Mouse (Mus musculus): Measurements from ENCODE around the gene Gli2.

Gli2 gene

DNA sequence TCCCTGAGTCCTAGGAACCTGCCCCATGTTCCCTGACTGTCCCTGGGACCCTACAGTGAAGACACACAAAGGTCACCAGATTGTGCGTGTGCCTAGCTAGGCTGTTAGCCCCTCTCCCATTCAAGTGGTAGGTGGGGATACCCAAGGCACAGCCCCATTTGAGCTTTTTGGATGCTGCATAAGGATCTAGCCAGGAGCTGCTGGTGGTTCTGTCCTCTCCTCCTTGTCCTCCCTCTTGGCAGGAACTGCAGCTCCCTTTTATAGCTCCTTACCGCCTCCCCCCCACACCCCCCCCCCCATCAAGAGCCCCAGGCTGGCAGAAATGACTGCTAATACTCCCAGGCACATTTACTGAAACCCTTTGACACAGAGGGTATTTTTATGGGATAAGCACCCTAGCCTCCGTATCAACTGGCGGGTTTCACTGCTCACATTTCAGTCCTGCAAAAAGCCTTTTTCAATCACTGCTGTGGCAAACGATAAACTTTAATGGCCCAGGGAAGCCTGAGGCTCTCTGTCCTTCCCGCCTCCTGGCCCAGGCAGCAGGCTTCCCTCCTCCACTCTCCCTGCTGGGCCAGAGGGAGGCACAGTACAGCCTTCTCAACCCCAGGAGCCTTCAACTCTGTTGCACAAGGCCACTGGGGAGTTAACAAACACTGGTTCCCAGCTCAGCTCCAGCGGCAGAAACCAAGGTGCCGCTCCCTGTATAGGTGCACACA lies 151.4 kb downstream of the Gli2 start:
- DNase-seq (ENCODE audit: low spot score in 2 of 2) = no peak

DNA sequence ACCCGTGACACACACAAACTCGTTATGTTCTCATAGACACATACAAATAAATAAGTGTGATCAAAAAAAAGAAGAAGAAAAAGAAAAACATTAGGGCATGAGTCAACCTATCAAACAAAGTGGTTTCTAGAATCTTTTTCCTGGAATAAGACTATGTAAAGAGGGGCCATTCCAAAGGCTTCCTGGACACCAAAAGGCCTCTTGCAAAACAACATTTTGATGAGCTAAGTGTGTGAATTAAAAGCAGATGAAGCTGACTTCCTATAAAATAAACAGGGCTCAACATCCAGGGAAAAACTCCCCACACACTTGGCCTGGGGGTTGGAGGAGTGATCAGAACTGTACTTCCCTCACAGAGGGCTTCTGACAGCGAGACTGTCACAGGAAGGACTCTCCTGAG lies 155.1 kb downstream of the Gli2 start:
- no peak for DNase-seq (ENCODE audit: low spot score in 2 of 2)

DNA sequence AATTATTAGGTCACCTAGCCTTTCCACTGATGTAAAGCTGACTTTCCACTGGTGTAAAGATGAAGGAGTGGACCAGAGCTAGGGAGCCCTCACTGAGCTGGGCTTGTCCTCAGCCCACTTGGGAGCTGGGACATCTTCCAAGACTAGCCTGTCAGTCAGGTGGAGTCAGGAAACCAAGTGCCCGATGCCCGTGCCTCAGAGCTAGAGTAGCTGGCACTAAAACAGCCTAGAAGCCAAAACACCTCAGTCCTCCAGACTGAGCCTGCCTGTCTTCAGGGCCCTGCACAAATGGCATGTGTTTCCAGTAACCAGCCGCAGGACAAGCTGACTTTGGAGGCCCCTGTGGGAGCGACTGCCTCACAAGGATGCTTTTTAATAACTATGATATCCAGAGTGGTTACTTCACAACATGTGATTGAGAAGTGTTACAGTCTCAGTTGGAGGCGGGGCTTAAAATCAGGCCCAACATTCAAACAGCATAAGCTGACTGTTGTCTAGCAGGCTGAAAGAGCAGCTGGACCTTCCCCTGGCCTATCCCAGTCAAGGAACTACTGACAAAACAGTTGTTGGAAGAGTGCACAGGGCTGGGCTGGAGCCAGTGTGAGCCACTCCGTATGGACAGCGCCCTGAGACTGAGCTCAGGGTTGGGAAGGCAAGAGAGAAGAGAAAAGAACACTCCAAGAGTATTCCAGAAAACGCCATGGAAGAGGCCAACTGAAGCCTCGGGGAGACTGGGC lies 158.2 kb downstream of the Gli2 start:
- no peak for DNase-seq (ENCODE audit: low spot score in 2 of 2)

DNA sequence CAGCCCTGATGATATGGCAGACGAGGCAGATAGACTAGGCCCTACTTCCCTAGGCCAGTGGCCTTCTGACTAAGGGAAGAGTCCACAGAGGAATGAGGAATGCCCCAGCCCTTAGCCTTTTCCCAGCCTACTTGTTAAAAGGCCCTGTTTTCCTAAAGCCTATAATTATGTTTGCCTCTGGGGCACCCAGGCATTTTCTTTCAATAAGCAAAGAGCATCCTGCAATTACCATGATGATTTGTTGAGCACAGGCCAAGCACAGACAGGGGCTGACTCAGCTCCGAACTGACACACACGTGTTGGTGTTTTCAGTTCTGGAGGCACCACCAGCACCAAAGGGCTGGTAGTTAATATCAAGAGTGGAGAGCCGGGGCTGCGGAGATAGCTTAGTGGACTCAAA lies 162.0 kb downstream of the Gli2 start:
- no peak for DNase-seq (ENCODE audit: low spot score in 2 of 2)

DNA sequence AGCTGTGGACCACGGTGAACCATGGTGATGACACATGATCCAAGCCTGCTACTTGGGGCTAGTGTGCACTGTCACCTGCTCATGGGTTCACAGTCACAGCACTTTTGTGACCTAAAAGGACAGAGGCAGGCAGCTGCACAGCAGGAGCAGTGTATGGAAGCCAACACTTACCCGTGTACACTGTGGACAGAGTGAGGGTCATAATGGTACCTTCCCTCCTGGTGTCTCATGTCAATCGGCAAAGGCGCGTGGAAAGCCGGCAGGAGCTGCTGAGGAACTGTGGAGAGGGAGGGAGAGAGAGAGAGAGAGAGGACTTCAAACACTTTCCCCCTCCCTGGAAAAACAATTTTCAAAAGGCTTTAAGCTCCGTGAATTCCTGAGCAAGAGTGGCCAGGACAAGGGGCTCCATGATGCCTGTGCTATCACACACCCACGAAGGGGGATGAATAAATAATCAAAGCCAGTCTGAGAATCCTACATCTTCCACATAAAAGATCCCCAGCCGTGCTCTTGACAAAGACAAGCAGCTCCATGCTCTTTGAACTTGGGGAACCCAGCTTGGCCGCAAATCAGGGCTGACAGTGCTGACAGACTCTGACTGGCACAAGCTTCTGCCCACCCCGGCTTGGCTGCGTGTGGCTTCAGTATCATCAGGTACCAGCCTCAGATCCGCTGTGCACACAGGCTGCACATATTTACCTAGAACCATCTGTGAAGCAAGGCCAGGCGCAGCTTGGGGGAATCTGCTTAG lies 163.1 kb downstream of the Gli2 start:
- DNase-seq (ENCODE audit: low spot score in 2 of 2) = no peak

DNA sequence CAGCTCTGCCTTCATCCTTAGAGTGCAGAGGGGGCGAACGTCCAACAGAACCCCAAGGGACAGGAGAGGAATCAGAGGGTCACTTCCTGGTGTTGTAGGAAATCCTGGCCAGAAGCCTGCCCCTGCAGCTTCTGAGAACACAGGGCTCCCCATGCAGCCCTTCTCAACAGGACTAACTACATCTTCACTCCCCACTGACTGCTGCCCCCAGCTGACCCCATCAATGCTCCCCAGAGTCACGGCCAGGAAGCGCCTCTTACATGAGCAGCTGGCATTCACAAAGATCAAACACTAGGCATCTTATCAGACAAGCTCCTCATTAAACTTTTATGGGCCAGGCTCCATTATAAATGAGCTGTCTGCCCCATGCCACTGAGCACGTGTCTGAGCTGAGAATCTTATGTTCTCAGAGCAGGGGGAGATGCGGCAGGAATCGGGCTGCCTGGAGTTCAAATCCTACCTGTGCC lies 172.6 kb downstream of the Gli2 start:
- DNase-seq (ENCODE audit: low spot score in 2 of 2) = no peak

DNA sequence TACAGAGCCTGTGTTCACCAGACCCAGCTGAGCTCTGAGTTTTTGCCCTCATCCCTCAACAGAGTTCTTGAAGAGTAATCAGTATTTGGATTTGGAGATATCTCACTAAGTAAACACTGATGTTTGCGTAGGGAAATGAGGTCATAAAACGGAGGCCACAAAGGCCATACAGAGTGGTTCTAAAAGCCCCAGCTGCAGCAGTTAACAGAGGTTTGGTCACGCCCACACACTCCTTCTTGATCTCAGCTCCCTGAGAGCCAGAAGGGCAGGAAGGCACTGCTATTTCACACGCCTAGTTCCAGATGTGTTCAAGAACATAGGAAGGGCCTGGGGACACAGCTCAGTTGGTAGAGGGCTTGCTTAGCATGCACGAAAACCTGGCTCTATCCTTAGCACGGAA lies 175.1 kb downstream of the Gli2 start:
- no peak for DNase-seq (ENCODE audit: low spot score in 2 of 2)

DNA sequence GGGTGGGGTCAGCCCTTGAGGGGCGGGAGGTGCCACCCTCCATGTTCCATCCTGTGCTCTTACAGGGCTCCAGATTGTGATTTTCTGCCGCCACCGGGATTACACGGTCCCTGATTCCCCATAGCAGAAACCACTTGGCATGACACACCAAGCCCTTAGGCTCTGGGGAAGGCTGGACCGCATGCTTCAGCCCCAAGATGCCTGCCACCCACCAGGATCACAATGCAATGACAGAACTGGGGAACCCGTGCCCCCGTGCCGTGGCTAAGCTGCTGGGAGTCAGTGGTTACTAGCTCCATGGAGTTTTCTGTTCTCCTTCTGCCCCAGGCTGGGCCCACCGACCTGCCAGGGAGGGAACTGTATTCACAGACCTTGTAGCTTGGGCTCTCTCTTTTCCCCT lies 178.2 kb downstream of the Gli2 start:
- DNase-seq (ENCODE audit: low spot score in 2 of 2) = no peak

DNA sequence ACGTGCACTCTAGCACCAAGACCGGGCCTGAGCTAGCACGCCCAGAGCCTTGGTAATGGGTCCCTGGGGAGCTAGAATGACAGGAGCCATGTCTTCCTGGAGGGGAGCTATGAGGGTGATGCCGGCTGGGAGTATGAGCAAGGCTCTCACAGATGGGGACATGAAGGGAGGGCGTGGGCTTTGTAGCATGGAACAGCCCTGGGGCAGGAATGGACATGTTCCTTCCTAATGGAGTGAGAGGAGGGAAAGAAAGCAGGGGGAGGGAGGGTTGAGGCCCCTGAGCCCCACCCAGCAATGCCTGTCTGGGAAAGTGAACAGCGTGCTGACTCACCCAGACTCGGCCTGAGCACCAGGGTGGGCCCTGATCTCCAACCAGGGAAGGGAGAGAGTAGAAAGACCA lies 179.9 kb downstream of the Gli2 start:
- DNase-seq (ENCODE audit: low spot score in 2 of 2) = no peak

DNA sequence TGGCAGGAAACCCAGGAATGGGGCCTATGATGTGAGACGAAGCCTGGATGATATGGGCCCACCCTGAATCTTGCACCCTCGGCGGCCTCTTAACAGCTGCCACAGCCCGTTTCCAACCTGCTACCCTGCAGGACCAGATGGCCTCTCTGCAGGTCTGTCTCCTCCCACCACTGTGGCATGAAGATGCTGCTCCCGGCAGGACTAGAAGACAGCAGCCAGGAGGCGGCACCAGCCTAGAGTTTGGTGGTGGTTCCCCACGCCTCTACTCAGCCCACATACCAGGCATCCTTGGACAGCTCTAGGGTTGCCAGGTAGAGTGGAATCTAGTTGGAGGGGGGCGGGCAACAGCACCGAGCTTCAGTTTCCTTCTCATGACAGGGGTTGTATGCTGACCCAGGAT lies 188.7 kb downstream of the Gli2 start:
- no peak for DNase-seq (ENCODE audit: low spot score in 2 of 2)

DNA sequence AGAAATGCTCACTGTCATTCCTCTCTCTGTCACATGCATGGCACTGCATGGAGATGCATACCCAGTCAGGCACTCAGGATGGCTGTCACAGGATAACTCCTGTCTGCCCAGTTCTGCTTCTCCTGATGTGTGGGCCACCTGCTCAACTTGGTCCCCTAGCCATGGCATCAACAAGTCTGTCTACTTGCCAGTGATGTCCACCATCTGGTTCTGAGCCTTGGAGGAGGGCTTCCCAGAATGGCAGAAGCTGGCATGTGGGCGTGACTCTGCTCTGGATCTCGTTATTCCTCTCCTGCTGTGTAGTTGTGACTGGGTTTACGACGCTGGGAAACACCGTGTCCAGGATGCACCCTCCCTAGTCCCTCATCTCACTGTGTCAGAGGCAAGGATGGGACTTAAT lies 189.4 kb downstream of the Gli2 start:
- DNase-seq (ENCODE audit: low spot score in 2 of 2) = no peak

DNA sequence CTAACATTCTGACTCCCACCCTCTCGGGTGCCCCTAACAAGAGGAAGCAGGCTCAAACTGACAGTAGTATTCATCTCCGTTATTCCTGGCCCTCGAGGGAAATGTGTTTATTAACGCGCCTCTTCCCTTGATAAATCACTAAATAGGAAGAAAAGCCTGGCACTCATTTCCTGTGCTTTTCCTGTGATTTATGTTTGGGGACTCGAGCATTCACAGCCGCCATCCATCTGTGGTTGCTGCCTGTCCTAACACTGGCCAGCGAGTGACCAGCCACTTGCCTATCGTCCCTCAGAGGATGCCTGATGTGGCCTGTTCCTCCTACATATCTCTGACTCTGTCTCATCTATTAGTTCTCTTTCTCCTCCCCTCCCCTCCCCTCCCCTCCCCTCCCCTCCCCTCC lies 195.3 kb downstream of the Gli2 start:
- DNase-seq (ENCODE audit: low spot score in 2 of 2) = no peak

DNA sequence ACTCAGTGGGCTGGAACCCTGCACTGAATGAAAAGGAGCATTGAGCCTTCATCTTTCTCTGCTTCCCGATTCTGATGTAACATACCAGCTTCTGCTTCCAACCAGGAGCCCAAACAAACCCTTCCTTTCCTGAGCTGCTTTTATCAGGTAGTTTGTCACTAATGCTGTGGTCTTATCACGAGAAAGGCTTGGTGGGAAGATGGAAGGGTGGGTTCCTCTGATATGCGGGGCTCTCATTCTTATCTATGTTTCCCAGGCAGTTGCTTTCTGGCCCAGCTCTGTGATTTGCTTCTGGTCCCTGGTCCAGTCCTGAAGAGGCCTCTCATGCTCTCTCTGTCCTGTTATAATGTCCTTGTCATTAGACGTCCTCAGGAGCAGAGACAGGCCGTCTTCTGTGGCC lies 222.8 kb downstream of the Gli2 start:
- no peak for DNase-seq (ENCODE audit: low spot score in 2 of 2)

DNA sequence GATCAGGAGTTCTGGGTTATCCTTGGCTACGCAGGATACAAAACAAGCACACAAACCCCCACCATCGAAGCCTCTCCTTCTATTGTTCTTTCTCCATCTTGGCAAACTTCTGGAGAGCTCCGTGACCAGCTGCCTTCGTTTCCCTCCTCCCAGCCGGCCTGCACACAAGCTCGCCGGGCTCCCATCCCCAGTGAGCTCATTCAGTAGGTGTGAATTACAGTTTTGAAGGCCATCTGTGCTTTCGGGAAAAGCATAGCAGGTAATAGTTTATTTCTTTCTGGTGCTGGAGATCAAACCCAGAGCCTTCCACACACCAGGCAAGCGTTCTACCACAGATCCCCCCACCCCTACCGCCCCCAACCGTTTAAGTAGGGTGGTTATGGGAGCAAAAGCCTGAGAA lies 226.8 kb downstream of the Gli2 start:
- no peak for DNase-seq (ENCODE audit: low spot score in 2 of 2)

DNA sequence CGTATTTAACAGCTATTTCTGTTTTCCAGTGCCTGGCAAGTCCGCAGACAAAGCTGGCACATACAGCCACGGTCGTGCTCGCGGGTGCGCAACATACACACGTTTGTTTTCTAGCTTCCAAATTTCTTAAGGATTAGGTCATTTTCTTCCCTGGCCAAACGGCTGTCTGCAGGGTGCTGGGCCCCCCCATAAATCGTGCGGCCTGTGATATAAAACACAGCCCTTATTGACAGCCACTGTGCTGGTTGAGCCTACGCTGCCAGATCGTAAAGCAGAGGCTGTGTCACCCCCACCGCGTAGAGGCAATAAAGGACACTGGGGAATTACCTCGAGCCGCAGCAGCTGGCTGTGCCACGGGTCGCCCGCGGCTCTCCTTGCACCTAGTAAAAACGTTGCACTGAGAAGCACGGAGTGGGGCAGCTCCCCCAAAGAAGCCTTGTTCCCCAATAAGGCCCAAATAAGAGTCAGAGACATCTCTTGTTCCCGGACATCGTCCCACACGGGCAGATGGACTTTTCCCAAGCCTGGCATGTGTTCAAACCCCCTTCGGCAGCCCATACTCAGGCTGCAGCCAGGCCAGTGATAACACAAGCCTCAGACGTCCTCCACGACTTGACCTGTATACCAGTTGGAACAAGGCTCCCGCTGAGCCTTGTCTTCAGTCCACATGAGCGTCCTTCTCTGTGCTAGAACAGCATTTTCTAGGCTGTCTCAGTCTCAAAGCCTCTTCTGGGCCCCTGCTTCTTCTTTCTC lies 227.8 kb downstream of the Gli2 start:
- DNase-seq (ENCODE audit: low spot score in 2 of 2) = no peak

DNA sequence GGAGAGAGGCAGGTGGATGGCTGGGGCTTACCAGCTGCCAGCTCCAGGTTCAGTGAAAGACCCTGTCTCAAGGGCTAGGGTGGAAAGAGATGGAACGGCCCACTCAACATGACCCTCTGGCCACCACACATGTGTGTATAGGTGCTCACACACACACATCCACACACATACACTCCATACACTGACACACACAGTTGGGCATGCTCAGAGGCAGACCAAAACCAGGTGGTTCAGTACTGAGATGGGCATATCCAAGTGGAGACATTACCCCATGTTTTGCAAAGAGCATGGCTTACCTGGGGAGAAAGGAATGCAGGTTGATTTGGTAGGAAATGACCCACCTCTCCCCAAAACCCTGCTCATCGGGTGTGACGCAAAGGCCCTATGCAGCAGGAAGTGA lies 228.4 kb downstream of the Gli2 start:
- DNase-seq (ENCODE audit: low spot score in 2 of 2) = no peak

DNA sequence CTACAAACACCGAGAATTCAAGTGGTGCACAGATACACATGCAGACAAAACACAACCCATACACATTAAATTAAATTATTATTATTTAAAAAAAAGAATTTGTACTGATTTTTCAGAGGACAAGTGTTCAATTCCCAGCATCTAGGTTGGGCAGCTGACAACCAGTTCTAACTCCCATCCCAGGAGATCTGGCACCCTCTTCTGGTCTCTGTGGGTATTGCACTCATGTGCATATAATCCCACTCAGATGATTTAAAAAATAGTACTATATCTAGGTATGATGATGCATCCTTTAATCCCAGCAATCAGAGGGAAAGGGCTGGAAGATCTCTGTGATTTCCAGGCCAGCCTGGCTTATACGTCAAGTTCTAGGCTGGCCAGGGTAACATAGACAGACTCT lies 231.2 kb downstream of the Gli2 start:
- no peak for DNase-seq (ENCODE audit: low spot score in 2 of 2)

DNA sequence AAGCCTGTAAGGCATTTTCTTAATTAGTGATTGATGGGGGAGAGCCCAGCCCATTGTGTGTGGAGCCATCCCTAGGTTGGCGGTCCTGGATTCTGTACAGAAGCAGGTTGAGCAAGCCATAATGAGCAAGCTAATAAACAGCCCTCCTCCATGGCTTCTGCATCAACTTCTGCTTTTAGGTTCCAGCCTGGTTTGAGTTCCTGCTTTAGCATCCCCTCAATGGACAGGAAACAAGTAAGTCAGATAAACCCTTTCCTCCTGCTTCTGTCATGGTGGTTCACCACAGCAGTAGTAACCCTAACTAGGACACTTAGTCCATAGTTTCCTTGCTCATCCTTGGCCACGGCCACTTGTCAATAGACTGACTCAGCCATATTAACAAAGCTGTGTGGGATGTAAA lies 238.4 kb downstream of the Gli2 start:
- DNase-seq (ENCODE audit: low spot score in 2 of 2) = no peak

DNA sequence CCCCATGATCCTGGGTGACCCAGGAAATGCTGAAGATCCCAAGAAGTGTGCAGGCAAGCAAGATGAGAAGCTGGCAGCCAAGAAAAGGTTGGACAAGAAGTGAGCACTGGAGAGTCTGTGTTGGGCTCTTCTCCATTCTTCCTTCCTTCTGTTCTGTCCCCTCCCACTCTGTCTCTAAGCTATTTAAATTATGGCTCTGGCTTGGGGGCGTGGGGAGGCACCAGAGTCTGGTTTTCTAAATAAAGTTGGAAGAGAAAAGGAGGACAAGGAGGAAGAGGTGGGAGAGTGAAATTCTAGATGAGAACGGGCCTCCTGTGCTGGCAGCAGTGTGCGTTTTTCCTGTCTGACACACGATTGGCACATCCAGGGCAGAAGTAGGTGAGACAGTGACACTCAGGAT lies 243.1 kb downstream of the Gli2 start:
- DNase-seq (ENCODE audit: low spot score in 2 of 2) = no peak

DNA sequence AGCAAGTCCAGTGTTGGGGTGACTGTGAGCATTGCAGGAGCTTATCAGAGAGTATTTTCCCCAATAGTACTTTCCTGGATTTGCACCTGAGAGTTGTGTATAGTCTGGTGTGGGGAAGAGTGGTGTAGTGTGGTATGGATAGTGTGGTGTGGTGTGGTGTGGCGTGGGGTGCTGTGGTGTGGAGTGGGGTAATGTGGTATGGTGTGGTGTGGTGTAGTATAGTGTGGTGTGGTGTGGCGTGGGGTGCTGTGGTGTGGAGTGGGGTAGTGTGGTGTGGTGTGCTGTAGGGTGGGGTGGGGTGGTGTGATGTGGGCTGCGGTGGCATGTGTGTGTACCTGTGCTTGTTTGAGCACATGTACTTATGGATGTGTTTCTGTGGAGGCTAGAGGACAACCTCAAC lies 246.7 kb downstream of the Gli2 start:
- no peak for DNase-seq (ENCODE audit: low spot score in 2 of 2)

DNA sequence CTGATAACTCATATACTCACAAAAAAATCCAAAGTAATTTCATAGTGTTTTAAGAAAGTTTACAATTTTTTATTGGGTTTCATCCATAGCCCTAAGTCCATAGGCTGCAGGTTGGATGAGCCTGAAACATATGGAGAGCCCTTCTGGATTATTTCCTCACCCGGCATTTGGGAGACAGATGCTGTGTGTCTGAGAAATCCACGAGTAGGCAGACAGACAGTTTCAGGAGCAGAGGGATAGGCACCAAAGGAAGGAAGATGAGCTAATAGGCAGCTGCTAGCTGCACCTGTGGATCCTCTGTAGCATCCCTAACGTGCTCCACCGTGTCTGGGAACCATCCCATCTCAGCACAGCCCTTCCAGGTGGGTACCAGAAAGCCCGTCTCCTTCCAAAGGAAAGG lies 251.3 kb downstream of the Gli2 start:
- no peak for DNase-seq (ENCODE audit: low spot score in 2 of 2)
